Mouse (Mus musculus) yolk sac, embryonic 10.5 days (tissue): ENCODE results near the gene Trim25.

Experiments used
- DNase-seq: peaks from one replicate; pipeline ENCODE4 v3.0.0-alpha.2; 2017; ENCODE audit warnings: low spot score

Trim25 gene

DNA sequence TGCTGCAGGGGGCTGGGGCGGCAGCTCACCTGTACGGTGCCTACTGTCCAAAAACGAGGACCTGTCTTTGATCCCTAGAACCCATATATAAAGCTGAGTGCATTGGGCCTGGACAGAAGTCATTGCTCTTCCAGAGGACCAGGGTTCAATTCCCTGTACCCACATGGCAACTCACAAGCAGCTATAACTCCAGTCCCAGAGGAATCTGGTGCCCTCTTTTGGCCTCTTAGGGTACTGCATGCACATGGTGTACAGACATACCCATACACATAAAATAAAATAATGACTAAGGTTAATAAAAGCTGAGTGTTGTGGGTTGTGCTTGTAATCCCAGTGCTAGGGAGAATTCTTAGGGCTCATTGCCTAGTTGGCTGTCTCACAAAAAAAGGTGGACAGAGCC, 66.1 kb downstream of the Trim25 start:
- no peak for DNase-seq

GRCm38 (mm10) chr11:89066126-89066525, 67.0 kb downstream of the Trim25 start:
- DNase-seq = no peak

DNA sequence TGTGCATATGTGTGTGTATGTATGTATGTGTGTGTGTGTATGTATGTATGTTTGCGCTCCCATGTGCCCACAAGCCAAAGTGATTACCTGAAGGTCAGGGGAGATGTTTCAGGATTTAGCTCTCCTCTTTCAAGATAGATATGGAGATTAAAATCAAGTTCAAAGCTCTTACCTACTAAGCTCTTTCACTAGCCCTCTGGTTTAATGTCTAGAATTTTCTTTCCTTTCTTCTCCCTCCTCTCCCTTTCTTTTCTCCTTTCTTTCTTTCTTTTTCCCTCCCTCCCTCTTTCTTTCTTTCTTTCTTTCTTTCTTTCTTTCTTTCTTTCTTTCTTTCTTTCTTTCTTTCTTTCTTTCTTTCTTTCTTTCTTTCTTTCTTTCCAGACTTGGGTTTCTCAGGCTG, 67.6 kb downstream of the Trim25 start, which contains the start of gene Dgke:
Gene Dgke (minus strand): TSS at position 101 of the 400 bp plus-strand sequence.
- DNase-seq = no peak

- no peak for DNase-seq
Measured at GRCm38 (mm10) chr11:89067301-89067822, 68.2 kb downstream of the Trim25 start.

DNA sequence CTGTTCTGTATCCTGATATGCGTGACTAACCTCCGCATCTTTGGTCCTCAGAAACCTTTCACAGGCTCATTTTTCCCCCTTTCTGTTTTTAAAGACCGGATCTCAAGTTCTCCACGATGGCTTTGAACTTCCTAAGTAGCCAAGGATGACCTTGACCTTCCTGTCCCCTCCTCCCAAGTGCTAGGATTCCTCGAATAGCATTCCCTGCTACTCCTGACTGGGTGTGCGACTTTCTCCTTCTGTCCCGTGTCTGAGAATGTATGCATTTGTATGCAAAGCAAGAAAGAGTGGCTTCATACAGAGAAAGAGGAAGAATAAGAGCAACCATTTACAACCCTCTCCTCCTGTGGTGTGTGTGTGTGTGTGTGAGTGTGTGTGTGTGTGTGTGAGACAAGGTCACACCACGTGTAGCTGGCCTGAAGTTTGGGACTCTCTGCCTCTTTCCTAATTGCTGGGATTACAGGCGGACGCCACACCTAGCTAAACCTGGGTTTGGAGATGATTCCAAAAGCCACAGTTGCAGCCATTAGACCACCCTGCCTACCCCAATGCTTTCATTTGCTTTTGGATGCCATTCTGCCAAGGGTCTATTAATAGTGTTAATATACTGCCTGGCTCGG, 68.8 kb downstream of the Trim25 start:
- DNase-seq = no peak

GRCm38 (mm10) chr11:89068649-89069048, 69.5 kb downstream of the Trim25 start:
- no peak for DNase-seq

DNA sequence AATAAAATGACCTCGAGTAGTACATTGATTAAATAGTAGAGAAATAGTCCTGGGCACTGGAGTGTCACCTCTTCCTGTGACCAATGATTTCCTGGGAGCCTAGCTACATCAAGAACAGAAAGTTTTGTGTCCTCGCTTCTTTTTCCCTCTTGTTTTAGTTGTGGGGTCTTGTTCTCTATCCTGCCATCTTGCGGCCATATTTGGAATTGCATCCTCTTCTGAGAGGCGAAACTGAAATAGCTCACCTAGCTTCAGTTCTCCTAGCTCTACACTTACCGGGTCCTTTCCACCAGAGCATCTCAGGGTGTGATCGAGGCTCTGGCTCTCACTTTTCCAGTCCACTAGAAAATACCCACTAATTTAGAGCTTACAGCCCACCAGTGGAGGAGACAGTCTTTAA, 70.1 kb downstream of the Trim25 start:
- DNase-seq = peak; percentile 44
